Mouse (Mus musculus): ENCODE results near the gene H2-Ob.

- no peak for TF ChIP-seq CTCF (IDR thresholded peaks at IDR 0.05; ENCODE audit: control insufficient read depth, insufficient read depth, low read length)
- TF ChIP-seq POLR2A (IDR thresholded peaks at IDR 0.05; ENCODE audit: borderline replicate concordance, control insufficient read depth, low read depth, low read length) = no peak
These were observed 65.1 kb downstream of the H2-Ob start for GRCm38 (mm10) chr17:34303789-34304188.

All from bone marrow, adult 2 months (tissue).